Mouse (Mus musculus) heart, embryonic 11.5 days (tissue): ENCODE results near the gene Cpt2. TPM values are rescaled to one million over a fixed set of nuclear protein-coding genes. Genes with fewer than 3 reads are reported as not detected.

ENCODE experiments used
- ATAC-seq: fragments of 200-750 bp; cut with Nextera tagmentation; replicated peaks from 2 replicates; pipeline ENCODE4 v1.8.0; 2017; ENCODE audit warnings: moderate library complexity; ENCODE audit not compliant: insufficient number of reproducible peaks, low FRiP score, low TSS enrichment
- H3K27ac ChIP-seq: fragments of 300-500 bp; sonication (generic); 2 replicates; pipeline ENCODE4 v1.5.1; 2014; ENCODE audit warnings: mild to moderate bottlenecking, low read depth, low read length
- H3K27me3 ChIP-seq: fragments of 300-500 bp; sonication (generic); 2 replicates; pipeline ENCODE4 v1.6.1; 2014; ENCODE audit warnings: mild to moderate bottlenecking, low read length, mixed read lengths; ENCODE audit not compliant: control insufficient read depth, insufficient read depth
- H3K36me3 ChIP-seq: fragments of 300-500 bp; sonication (generic); 2 replicates; pipeline ENCODE4 v1.6.1; 2014; ENCODE audit warnings: mild to moderate bottlenecking, low read length, moderate library complexity, mixed read lengths; ENCODE audit not compliant: control insufficient read depth, insufficient read depth
- H3K4me1 ChIP-seq: fragments of 300-500 bp; sonication (generic); 2 replicates; pipeline ENCODE4 v1.6.1; 2014; ENCODE audit warnings: low read length; ENCODE audit not compliant: control insufficient read depth, insufficient read depth
- H3K4me2 ChIP-seq: fragments of 300-500 bp; sonication (generic); 2 replicates; pipeline ENCODE4 v1.6.1; 2014; ENCODE audit warnings: mild to moderate bottlenecking, moderate library complexity
- H3K4me3 ChIP-seq: fragments of 300-500 bp; sonication (generic); 2 replicates; pipeline ENCODE4 v1.5.1; 2014; ENCODE audit warnings: low read depth, low read length
- H3K9ac ChIP-seq: fragments of 300-500 bp; sonication (generic); 2 replicates; pipeline ENCODE4 v1.6.1; 2014; ENCODE audit warnings: mild to moderate bottlenecking, low read depth, low read length, moderate library complexity
- H3K9me3 ChIP-seq: fragments of 300-500 bp; sonication (generic); replicated peaks from 2 replicates; pipeline ENCODE4 v1.6.1; 2016; ENCODE audit warnings: low read length; ENCODE audit not compliant: control insufficient read depth
- WGBS: fragments of 180-500 bp; shearing (Covaris S2); extraction: QIAGEN DNeasy Blood & Tissue Kit; methylation state at CpG from one replicate; pipeline ENCODE4 v1.1.7; 2014; ENCODE audit not compliant: insufficient replicate concordance; 5-methylcytosine and 5-hydroxymethylcytosine counted together
- polyA plus RNA-seq: library from polyadenylated mRNA; unstranded; fragments of >200 nt; fragmentation: Nextera tagmentation; extraction: Ambion mirVana; gene quantifications from 2 replicates; pipeline ENCODE4 v1.2.1, GENCODE M21; 2014

Gene Cpt2
- polyA plus RNA-seq, 1 experiment from 2014 or later = 58.2 TPM

DNA sequence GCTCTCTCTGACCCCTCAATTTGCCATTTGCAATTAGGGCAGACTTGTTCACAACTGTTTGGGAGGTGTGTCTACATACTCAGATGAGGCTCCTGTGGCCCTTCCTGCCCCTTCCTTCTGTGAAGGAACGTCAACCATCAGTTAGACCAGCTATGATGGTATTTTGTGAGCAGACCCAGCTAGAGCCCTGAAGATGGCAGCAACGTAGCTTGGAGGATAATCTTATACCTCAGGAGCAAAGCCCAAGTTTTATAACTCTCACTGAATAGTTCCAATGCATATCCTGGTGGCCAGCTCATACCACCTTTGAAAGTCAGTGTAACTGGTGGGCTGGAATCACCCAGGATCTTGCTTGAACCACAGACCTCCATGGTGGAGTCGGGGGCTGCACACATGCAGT lies 8.0 kb upstream of the Cpt2 start:
- Histone ChIP-seq H3K9me3 (no peaks in the 10 kb centered on the region), H3K27ac (no peak overlapping the region), H3K4me2 (no peak overlapping the region), H3K36me3 (no peaks in the 10 kb centered on the region), H3K4me3 (no peak overlapping the region), H3K4me1 (no peaks in the 10 kb centered on the region), H3K27me3 (no peaks in the 10 kb centered on the region), H3K9ac (no peak overlapping the region)
- ATAC-seq = no peak
- 65% methylated on average over 3 of the region's 3 CpGs for WGBS

DNA sequence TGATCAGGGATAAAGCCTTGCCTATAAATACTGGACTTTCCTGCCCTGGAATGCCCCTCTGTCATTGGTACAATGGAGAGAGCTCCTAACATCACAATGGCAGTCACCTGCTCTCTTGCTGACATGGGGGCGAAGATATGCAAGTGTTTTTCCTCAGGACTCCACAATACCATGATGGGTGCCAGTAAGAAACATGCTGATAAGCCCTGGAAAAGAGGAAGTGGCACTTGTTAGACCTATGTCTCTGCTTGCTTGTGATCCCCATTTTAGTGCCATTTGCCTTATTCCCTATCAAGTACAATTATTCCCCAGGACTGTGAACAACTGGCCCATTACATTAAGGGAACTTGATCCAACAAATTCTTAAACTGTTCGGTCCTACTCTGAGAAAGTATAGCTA lies 5.3 kb upstream of the Cpt2 start:
- no peak for ATAC-seq
- 73% methylated on average over 2 of the region's 2 CpGs for WGBS
- H3K4me2 ChIP-seq = no peak overlapping the region
- no peak overlapping the region for H3K27ac ChIP-seq
- H3K4me1 ChIP-seq = no peaks in the 10 kb centered on the region
- H3K36me3 ChIP-seq = no peaks in the 10 kb centered on the region
- no peaks in the 10 kb centered on the region for H3K27me3 ChIP-seq
- no peak overlapping the region for H3K9ac ChIP-seq
- no peaks in the 10 kb centered on the region for H3K9me3 ChIP-seq
- no peak overlapping the region for H3K4me3 ChIP-seq

DNA sequence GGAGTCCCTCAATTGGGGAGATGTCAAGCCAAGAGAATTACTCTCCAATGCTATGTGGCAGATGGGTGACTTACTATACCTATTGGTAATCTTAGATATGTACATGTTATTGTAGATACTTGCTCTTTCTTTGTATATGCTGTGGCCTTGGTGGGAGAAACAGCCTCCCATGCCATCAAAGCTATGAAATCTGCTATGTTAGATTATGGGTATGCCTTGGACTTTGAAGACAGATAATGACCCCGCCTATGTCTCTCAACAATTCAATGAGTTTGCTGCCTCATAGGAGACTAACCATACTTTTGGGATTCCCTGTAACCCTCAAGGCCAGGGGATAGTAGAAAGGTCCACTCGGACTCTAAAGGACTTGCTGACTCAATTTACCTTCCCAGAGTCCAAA lies 4.9 kb upstream of the Cpt2 start:
- 69% methylated on average over 2 of the region's 2 CpGs for WGBS
- no peaks in the 10 kb centered on the region for H3K9me3 ChIP-seq

DNA sequence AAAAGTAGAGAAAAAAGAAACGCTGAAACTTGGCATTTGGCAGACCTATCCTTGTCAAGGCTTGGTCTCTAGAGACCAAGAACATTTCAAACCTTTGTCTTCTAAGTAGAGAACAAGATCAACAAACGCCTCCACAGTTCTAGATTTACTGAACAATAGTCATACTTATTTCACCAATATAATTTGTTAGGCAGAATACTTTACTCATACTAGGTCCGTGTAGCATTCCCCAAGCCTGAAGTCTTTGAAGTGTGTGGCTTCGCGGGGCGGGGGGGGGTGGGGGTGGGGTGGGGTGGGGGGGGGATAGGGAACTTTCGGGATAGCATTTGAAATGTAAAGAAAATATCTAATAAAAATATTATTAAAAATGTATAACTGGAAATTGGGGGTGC lies 389 bp upstream of the Cpt2 start:
- Histone ChIP-seq H3K27ac (no peak overlapping the region), H3K9ac (no peak overlapping the region)
- WGBS = 44% methylated on average over 7 of the region's 7 CpGs

More for the DNA sequence above, 4.9 kb upstream of the Cpt2 start:
- Histone ChIP-seq H3K4me1 (no peaks in the 10 kb centered on the region), H3K4me2 (no peak overlapping the region), H3K4me3 (no peak overlapping the region), H3K27me3 (no peaks in the 10 kb centered on the region), H3K27ac (no peak overlapping the region), H3K36me3 (no peaks in the 10 kb centered on the region), H3K9ac (no peak overlapping the region)
- no peak for ATAC-seq

DNA sequence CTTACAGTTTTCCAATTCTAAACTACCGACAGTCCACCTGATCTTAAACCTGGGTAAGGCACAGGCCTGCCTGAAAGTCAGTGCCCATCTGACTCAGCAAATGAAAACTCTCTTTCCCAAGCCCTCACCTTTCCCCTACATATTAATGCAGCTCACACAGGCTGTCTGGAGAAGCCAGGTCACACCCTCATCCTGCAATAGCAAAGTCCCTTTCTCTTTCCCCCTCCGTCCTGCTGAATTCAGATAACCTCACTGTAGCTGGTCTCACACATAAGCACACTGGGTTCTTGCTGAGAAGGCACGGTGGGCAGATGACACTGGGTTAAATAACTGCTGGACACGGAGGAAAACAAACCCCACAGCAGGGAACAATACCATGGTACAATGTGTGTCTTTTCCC lies 1.5 kb downstream of the Cpt2 start:
- Histone ChIP-seq H3K27ac (no peak overlapping the region), H3K9me3 (no peaks in the 10 kb centered on the region), H3K4me1 (peaks cover 10% of the 10 kb centered on the region), H3K4me3 (no peak overlapping the region), H3K27me3 (no peaks in the 10 kb centered on the region), H3K36me3 (no peaks in the 10 kb centered on the region), H3K9ac (0 out of 2 replicates have a peak overlapping the region, but pooled peaks have one; percentile 18), H3K4me2 (peak overlapping the region; percentile 92; the same call in 1 of the 2 replicates)
- ATAC-seq = no peak
- 47% methylated on average over 4 of the region's 4 CpGs for WGBS

More for the DNA sequence above, 389 bp upstream of the Cpt2 start:
- peak overlapping the region; percentile 84 for H3K4me3 ChIP-seq
- peak; percentile 15; the same call in 1 of the 2 replicates for ATAC-seq
- H3K4me1 ChIP-seq = peaks cover 10% of the 10 kb centered on the region
- no peaks in the 10 kb centered on the region for H3K9me3 ChIP-seq
- peak overlapping the region; percentile 92 for H3K4me2 ChIP-seq
- H3K27me3 ChIP-seq = no peaks in the 10 kb centered on the region
- no peaks in the 10 kb centered on the region for H3K36me3 ChIP-seq

DNA sequence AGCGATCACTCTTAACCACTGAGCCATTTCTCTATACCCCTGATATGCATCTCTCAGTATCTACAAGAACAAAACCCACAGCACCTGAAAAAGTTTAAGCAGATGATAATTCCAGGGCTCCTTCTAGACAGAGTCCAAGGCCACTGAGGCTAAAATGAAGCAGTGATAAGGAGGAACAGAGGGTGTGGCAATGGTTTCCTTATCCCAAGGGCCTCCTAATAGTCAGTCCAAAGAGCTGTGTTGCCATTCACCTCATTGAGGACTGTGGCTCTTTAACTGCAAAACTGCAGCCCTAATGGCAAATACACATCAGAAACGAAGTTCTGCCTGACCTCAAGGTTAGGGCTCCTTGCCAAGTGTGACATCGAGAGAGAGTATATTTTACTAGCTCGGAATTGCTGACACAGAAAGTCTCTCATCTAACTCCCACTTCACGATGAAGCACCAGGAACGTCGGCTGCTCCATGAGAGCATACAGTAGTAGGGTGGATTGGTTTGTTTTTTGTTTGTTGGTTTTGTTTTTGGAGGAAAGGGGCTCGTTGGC lies 2.2 kb downstream of the Cpt2 start:
- no peak for ATAC-seq
- H3K9me3 ChIP-seq = no peaks in the 10 kb centered on the region
- no peak overlapping the region for H3K4me2 ChIP-seq
- WGBS = 80% methylated on average over 8 of the region's 8 CpGs
- H3K36me3 ChIP-seq = no peaks in the 10 kb centered on the region
- no peak overlapping the region for H3K4me3 ChIP-seq
- H3K4me1 ChIP-seq = peaks cover 10% of the 10 kb centered on the region
- H3K9ac ChIP-seq = no peak overlapping the region
- H3K27me3 ChIP-seq = no peaks in the 10 kb centered on the region
- H3K27ac ChIP-seq = no peak overlapping the region

DNA sequence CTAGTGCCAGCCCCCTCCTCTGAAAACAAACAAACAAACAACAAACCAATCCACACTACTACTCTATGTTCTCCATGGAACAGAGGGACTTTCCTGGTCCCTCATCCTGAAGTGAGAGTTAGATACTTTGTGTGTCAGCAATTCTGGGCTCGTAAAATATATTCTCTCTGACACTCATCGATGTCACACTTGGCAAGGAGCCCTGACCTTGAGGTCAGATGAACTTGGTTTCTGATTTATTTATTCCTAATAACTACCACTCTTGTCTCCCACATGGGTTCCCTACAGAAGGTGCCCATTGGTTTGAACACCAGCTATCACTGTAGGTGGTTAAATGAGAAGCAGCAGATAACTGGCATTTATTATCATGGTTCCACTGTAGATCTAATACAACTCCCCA lies 3.1 kb downstream of the Cpt2 start:
- H3K4me1 ChIP-seq = peaks cover 10% of the 10 kb centered on the region
- 86% methylated on average over 2 of the region's 2 CpGs for WGBS
- H3K9ac ChIP-seq = no peak overlapping the region
- H3K36me3 ChIP-seq = no peaks in the 10 kb centered on the region
- H3K4me3 ChIP-seq = no peak overlapping the region
- no peaks in the 10 kb centered on the region for H3K9me3 ChIP-seq
- no peaks in the 10 kb centered on the region for H3K27me3 ChIP-seq
- ATAC-seq = no peak
- no peak overlapping the region for H3K4me2 ChIP-seq
- no peak overlapping the region for H3K27ac ChIP-seq

DNA sequence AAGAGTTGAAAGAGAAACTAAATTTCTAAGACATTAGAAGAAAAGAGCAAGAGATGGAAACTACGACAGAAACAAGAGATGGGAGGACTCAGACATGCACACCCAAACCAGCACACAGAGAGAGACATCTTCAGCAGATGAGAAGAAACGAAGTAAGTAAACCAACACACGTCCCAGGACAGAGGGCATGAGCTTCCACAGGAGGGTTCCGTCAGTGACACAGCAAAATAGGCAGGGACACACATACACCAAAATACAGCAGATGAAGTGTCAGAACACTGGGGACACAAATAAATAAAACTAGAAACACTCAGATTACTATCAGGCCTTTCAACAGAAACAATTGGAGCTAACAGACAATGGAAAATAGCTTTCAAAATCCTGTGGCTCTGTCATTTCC lies 13.4 kb downstream of the Cpt2 start:
- H3K9me3 ChIP-seq = no peaks in the 10 kb centered on the region
- H3K4me3 ChIP-seq = no peak overlapping the region
- H3K4me2 ChIP-seq = no peak overlapping the region
- no peaks in the 10 kb centered on the region for H3K27me3 ChIP-seq
- no peaks in the 10 kb centered on the region for H3K4me1 ChIP-seq
- H3K36me3 ChIP-seq = peaks cover 9% of the 10 kb centered on the region
- H3K27ac ChIP-seq = no peak overlapping the region
- WGBS = 87% methylated on average over 4 of the region's 4 CpGs
- no peak overlapping the region for H3K9ac ChIP-seq
- no peak for ATAC-seq

DNA sequence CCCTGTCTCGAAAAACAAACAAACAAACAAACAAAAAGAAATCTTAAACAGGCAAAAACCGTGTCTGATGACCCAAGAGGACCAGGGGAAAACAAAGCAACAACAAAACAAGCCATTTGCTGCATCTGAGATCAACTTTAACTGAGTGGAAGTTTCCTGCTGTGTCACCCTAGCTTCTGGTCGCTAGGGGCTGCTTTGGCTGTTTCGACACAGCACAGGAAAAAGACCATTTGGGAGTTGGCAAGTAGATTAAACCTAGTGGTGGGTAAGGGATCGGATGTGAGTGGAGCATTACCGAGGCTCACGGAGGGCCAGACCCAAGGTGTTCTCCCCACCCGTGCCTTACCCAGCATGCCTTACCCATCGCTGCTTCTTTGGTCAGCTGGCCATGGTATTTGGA lies 16.8 kb downstream of the Cpt2 start:
- no peak overlapping the region for H3K9ac ChIP-seq
- no peak for ATAC-seq
- H3K36me3 ChIP-seq = peaks cover 14% of the 10 kb centered on the region
- WGBS = 85% methylated on average over 9 of the region's 9 CpGs
- H3K4me1 ChIP-seq = no peaks in the 10 kb centered on the region
- no peak overlapping the region for H3K4me3 ChIP-seq
- no peaks in the 10 kb centered on the region for H3K9me3 ChIP-seq
- no peak overlapping the region for H3K4me2 ChIP-seq
- H3K27ac ChIP-seq = no peak overlapping the region
- H3K27me3 ChIP-seq = no peaks in the 10 kb centered on the region
